Mouse (Mus musculus): Measurements from ENCODE around the gene Cltc. TPM values are rescaled to one million over a fixed set of nuclear protein-coding genes. Genes with fewer than 3 reads are reported as not detected.
"Not testable (repeated sequence)": the region's sequence is repeated elsewhere in the genome, so short reads cannot be mapped to it uniquely, and the experiment has no call there.

Gene Cltc
- polyA plus RNA-seq, 1 experiment from 2014 or later: 149 TPM

DNA sequence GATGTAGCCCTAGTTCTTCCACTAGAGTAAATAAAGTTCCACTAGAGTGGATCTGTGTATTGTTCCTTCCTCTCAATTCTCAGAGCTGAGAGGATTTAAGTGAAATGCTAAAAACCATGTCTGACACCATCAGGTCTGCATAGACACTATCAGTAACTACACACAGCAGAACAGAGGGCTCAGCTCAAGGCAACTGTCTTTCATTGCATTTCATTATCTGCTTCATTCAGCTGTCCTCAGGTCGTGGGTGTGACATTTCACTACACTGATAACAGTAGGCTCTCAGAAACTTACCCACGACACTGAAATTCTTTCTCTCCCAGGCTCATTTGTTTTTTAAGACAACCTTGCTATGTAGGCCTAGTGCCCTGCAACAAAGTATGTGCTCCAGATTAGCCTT lies 14.8 kb downstream of the Cltc start:
- 63% methylated on average over 2 of the region's 2 CpGs for WGBS
- Histone ChIP-seq H3K4me3 (replicated peaks; ENCODE audit: low read length) (no peak overlapping the region), H3K9ac (replicated peaks; ENCODE audit: low read depth, low read length) (no peak overlapping the region), H3K27ac (ENCODE audit: low read length) (no peak overlapping the region), H3K36me3 (ENCODE audit: control insufficient read depth, insufficient read depth) (no peaks in the 10 kb centered on the region), H3K4me2 (ENCODE audit: low read length) (no peak overlapping the region), H3K4me1 (replicated peaks; ENCODE audit: control insufficient read depth, insufficient read depth, low read length) (no peaks in the 10 kb centered on the region), H3K9me3 (ENCODE audit: control insufficient read depth, low read length) (no peaks in the 10 kb centered on the region), H3K27me3 (replicated peaks; ENCODE audit: control insufficient read depth, insufficient read depth, low read length) (no peaks in the 10 kb centered on the region)
- no peak for ATAC-seq

DNA sequence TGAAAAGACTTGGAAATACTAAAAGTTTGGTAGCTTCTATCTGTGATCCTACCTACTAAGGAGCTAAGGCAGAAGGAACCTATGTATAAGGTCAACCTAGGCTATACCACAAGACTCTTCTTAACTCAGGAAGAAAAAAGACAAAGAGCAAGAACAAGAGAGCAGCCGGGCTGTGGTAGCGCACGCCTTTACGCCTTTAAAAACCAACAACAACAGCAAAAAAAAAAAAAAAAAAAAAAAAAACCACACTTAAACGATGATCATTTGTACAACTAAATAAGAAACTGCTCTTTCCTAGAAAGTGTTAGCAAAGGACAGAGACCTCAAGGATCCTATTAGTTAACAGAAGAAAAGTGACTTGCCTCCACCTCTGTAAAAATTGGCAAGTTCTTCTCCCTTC lies 15.9 kb downstream of the Cltc start:
- Histone ChIP-seq H3K36me3 (ENCODE audit: control insufficient read depth, insufficient read depth) (no peaks in the 10 kb centered on the region), H3K4me2 (ENCODE audit: low read length) (no peak overlapping the region), H3K9me3 (ENCODE audit: control insufficient read depth, low read length) (no peaks in the 10 kb centered on the region), H3K4me3 (replicated peaks; ENCODE audit: low read length) (no peak overlapping the region), H3K27ac (ENCODE audit: low read length) (no peak overlapping the region), H3K4me1 (replicated peaks; ENCODE audit: control insufficient read depth, insufficient read depth, low read length) (no peaks in the 10 kb centered on the region), H3K9ac (replicated peaks; ENCODE audit: low read depth, low read length) (no peak overlapping the region), H3K27me3 (replicated peaks; ENCODE audit: control insufficient read depth, insufficient read depth, low read length) (no peaks in the 10 kb centered on the region)
- 95% methylated on average over 5 of the region's 5 CpGs for WGBS
- ATAC-seq: no peak

DNA sequence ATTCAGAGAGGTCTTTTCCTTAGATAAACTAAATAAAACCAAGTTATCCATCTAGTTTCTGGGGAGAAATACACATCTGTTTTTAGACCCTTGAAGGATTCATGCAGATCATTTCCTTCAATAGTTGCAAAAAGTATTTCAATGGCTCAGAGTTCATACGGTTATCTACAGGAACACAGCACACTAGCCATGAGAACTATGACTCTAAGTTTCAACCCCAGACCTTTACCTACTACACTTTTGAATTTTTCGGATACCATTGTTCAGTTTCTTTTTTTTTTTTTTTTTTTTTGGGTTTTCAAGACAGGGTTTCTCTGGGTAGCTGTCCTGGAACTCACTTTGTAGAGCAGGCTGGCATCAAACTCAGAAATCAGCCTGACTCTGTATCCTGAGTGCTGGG lies 17.9 kb downstream of the Cltc start:
- ATAC-seq: no peak
- Histone ChIP-seq H3K27ac (ENCODE audit: low read length) (no peak overlapping the region), H3K36me3 (ENCODE audit: control insufficient read depth, insufficient read depth) (no peaks in the 10 kb centered on the region), H3K27me3 (replicated peaks; ENCODE audit: control insufficient read depth, insufficient read depth, low read length) (no peaks in the 10 kb centered on the region), H3K4me1 (replicated peaks; ENCODE audit: control insufficient read depth, insufficient read depth, low read length) (no peaks in the 10 kb centered on the region), H3K4me2 (ENCODE audit: low read length) (no peak overlapping the region), H3K9ac (replicated peaks; ENCODE audit: low read depth, low read length) (no peak overlapping the region), H3K4me3 (replicated peaks; ENCODE audit: low read length) (no peak overlapping the region), H3K9me3 (ENCODE audit: control insufficient read depth, low read length) (no peaks in the 10 kb centered on the region)
- 85% methylated on average over 2 of the region's 2 CpGs for WGBS

DNA sequence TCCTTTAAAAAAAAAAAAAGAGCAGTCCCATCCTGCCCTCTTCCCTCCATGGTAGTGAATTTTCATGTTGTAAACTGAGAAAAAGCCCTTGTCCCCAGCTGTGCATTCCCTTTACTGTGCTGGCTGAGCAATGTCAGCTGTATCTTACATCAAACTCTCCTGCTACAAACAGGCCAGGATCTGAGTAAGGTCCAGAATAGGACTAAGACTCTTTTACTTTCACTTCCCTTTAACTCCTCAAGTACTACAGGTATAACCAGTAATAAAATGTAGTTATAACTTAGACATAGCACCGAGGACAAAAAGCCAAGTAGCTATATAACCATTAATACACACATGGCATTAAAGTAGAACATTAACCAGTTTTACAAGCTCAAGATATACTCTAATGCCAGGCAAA lies 18.4 kb downstream of the Cltc start:
- 98% methylated on average over 1 of the region's 1 CpGs for WGBS
- no peak for ATAC-seq
- no peak overlapping the region for H3K4me2 ChIP-seq (ENCODE audit: low read length)
- no peaks in the 10 kb centered on the region for H3K9me3 ChIP-seq (ENCODE audit: control insufficient read depth, low read length)
- no peak overlapping the region for H3K27ac ChIP-seq (ENCODE audit: low read length)
- H3K36me3 ChIP-seq (ENCODE audit: control insufficient read depth, insufficient read depth): no peaks in the 10 kb centered on the region
- H3K9ac ChIP-seq (replicated peaks; ENCODE audit: low read depth, low read length): no peak overlapping the region
- H3K4me1 ChIP-seq (replicated peaks; ENCODE audit: control insufficient read depth, insufficient read depth, low read length): no peaks in the 10 kb centered on the region
- H3K4me3 ChIP-seq (replicated peaks; ENCODE audit: low read length): no peak overlapping the region
- H3K27me3 ChIP-seq (replicated peaks; ENCODE audit: control insufficient read depth, insufficient read depth, low read length): no peaks in the 10 kb centered on the region

DNA sequence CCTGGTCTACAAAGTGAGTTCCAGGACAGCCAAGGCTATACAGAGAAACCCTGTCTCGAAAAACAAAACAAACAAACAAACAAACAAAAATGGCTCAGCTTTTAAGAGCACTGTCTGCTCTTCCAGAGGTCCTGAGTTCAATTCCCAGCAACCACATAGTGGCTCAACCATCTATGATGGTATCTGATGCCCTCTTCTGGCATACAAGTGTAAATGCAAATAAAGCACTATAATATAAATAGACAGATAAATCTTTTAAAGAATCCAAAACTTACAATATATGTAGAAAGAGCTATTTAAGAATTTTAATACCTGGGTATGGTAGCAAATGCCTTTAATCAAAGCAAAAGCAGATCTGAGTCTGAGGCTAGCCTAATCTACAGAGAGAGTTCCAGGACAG lies 19.1 kb downstream of the Cltc start:
- not testable (repeated sequence) for H3K9ac ChIP-seq (replicated peaks; ENCODE audit: low read depth, low read length); H3K4me3 ChIP-seq (replicated peaks; ENCODE audit: low read length); ATAC-seq; H3K4me2 ChIP-seq (ENCODE audit: low read length); H3K4me1 ChIP-seq (replicated peaks; ENCODE audit: control insufficient read depth, insufficient read depth, low read length); H3K27ac ChIP-seq (ENCODE audit: low read length); H3K9me3 ChIP-seq (ENCODE audit: control insufficient read depth, low read length); H3K36me3 ChIP-seq (ENCODE audit: control insufficient read depth, insufficient read depth); H3K27me3 ChIP-seq (replicated peaks; ENCODE audit: control insufficient read depth, insufficient read depth, low read length)
- WGBS: 100% methylated on average over 1 of the region's 1 CpGs

DNA sequence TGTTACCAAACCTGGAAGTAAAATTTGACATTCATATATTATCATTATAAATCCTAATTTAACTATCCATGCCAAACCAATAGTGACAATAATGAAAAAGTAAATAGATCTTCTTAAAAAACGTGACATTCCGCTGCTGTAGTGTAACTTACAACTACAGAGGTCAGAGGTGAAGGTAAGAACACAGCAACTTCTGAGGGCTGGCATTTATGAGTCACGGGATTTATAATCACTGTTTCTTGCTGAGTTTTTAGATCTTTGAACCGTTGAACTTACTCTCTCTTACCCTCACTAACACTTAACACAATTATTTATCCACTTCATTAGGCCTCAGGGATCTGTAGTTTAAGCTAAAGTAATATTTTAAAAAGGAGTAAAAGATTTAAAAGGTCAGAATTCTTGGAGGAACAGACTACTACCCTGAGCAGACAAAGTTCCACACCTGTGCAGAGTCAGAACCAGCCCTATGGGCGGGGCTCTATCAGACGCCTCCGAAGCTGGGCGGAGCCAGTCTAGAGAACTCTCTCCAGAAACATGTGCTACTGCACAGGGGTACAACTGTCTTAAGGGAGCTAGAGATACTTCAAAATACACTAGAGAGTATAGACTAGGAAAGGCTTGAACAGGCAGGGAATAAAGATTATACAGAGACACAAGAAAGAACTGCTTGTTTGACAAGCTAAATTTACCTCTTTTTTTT lies 19.9 kb downstream of the Cltc start:
- no peaks in the 10 kb centered on the region for H3K27me3 ChIP-seq (replicated peaks; ENCODE audit: control insufficient read depth, insufficient read depth, low read length)
- H3K9ac ChIP-seq (replicated peaks; ENCODE audit: low read depth, low read length): no peak overlapping the region
- H3K27ac ChIP-seq (ENCODE audit: low read length): no peak overlapping the region
- ATAC-seq: no peak
- H3K4me1 ChIP-seq (replicated peaks; ENCODE audit: control insufficient read depth, insufficient read depth, low read length): no peaks in the 10 kb centered on the region
- no peaks in the 10 kb centered on the region for H3K9me3 ChIP-seq (ENCODE audit: control insufficient read depth, low read length)
- H3K4me2 ChIP-seq (ENCODE audit: low read length): no peak overlapping the region
- peaks cover 2% of the 10 kb centered on the region; the same call in 1 of the 2 replicates for H3K36me3 ChIP-seq (ENCODE audit: control insufficient read depth, insufficient read depth)
- WGBS: 89% methylated on average over 8 of the region's 8 CpGs
- H3K4me3 ChIP-seq (replicated peaks; ENCODE audit: low read length): no peak overlapping the region

DNA sequence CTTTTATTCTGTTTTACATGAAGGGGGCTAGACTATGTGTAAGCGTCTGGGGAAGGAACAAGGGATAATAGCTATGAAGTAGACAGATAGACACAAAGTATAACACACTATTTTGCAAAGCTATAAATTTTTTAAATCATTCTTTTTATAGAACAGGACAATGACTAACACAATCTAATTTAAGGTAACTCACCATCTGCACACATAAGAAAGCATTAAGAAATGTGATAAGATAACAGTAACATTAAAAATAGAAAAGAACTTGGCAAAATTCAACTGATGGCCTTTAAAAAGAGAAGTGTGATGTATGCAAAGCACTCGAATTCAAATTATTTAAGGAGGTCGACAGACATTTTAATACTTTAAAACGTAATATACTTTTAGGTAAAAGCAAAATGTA lies 22.4 kb downstream of the Cltc start:
- no peaks in the 10 kb centered on the region for H3K4me1 ChIP-seq (replicated peaks; ENCODE audit: control insufficient read depth, insufficient read depth, low read length)
- H3K9me3 ChIP-seq (ENCODE audit: control insufficient read depth, low read length): no peaks in the 10 kb centered on the region
- WGBS: 92% methylated on average over 4 of the region's 4 CpGs
- no peak overlapping the region for H3K27ac ChIP-seq (ENCODE audit: low read length)
- ATAC-seq: no peak
- no peak overlapping the region for H3K4me3 ChIP-seq (replicated peaks; ENCODE audit: low read length)
- H3K36me3 ChIP-seq (ENCODE audit: control insufficient read depth, insufficient read depth): peaks cover 9% of the 10 kb centered on the region
- no peak overlapping the region for H3K4me2 ChIP-seq (ENCODE audit: low read length)
- no peak overlapping the region for H3K9ac ChIP-seq (replicated peaks; ENCODE audit: low read depth, low read length)
- no peaks in the 10 kb centered on the region for H3K27me3 ChIP-seq (replicated peaks; ENCODE audit: control insufficient read depth, insufficient read depth, low read length)

DNA sequence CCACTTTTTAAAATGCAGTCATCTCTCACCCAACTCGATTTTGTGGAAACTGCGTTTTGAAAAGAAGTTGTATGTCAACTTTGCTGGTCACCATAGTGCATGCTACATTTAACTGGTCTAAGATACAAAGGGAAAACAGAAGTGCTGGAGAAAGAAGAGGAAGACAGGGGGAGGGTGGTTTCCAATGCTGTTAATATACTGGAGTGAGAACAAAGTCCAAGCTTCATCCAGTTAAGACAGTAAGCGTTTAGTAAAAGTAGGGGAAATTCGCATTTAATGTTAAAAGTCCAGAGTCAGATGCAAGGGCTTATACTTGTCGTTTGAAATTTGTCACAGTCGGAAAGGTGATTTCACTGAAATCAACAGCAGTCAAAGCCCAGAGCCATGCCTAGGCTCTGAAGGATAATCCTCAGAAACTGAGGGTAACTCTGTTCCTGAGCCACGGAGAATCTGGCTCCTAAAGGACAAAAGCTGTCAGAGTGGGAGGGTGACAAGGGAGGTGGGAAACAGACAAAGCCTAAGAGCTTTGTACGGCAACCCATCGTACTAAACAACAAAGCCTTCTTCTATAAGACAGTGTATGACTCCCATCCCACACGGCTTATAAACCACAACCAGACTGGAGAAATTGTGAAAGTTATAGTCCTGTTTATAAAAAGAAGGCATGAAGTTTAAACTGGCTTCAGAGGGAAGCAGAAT lies 23.0 kb downstream of the Cltc start:
- Histone ChIP-seq H3K9ac (replicated peaks; ENCODE audit: low read depth, low read length) (no peak overlapping the region), H3K36me3 (ENCODE audit: control insufficient read depth, insufficient read depth) (peaks cover 9% of the 10 kb centered on the region), H3K4me2 (ENCODE audit: low read length) (no peak overlapping the region), H3K4me1 (replicated peaks; ENCODE audit: control insufficient read depth, insufficient read depth, low read length) (no peaks in the 10 kb centered on the region), H3K4me3 (replicated peaks; ENCODE audit: low read length) (no peak overlapping the region), H3K9me3 (ENCODE audit: control insufficient read depth, low read length) (no peaks in the 10 kb centered on the region), H3K27me3 (replicated peaks; ENCODE audit: control insufficient read depth, insufficient read depth, low read length) (no peaks in the 10 kb centered on the region), H3K27ac (ENCODE audit: low read length) (no peak overlapping the region)
- no peak for ATAC-seq
- WGBS: 74% methylated on average over 10 of the region's 10 CpGs

DNA sequence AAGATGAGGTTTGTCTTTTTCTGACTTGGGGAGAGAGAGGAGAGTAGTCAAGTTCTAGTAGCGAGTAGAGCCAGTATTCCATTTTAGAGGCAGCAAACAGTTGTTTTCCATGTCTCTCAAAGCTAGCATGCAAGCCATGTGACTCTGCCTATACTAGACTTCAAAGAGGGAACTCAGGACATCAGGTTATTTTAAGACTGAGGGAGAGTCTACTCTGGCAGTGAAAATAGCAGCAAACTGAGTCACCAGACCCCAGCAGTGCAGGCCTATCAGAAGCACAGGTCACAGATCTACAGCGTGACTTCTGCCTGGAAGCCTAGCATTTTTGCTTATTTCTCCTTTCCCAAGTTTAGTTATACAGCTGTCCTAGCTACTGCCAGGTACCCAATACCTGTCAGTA lies 25.9 kb downstream of the Cltc start:
- Histone ChIP-seq H3K36me3 (ENCODE audit: control insufficient read depth, insufficient read depth) (peaks cover 12% of the 10 kb centered on the region), H3K27ac (ENCODE audit: low read length) (no peak overlapping the region), H3K27me3 (replicated peaks; ENCODE audit: control insufficient read depth, insufficient read depth, low read length) (no peaks in the 10 kb centered on the region), H3K4me1 (replicated peaks; ENCODE audit: control insufficient read depth, insufficient read depth, low read length) (no peaks in the 10 kb centered on the region), H3K4me2 (ENCODE audit: low read length) (no peak overlapping the region), H3K4me3 (replicated peaks; ENCODE audit: low read length) (no peak overlapping the region), H3K9me3 (ENCODE audit: control insufficient read depth, low read length) (no peaks in the 10 kb centered on the region), H3K9ac (replicated peaks; ENCODE audit: low read depth, low read length) (no peak overlapping the region)
- no peak for ATAC-seq
- 85% methylated on average over 2 of the region's 2 CpGs for WGBS
